Mouse (Mus musculus): Measurements from ENCODE around the gene D17H6S53E. TPM values are rescaled to one million over a fixed set of nuclear protein-coding genes. Genes with fewer than 3 reads are reported as not detected.

D17H6S53E gene
- polyA plus RNA-seq, 1 experiment from 2014 or later = 4.4 TPM

DNA sequence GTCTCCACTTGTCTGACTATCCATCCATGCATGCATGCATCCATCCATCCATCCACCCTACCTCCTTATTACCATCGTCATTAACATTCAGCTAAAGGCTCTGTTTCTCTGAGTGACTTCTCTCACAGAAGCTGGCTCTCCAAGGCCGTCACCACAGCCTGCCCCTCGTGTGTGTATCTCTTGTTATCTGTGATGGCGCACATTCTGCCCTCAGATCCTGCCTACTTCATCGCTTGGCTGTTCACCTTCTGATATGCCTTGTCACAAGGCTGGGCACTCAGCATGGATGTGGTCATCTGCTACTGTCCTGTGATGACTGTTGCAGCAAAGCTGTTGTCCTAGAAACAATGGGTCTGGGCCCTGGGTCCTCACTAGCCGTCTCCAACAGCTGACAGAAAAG lies 21.4 kb upstream of the D17H6S53E start:
- H3K9me3 ChIP-seq (ENCODE audit: low read length) = no peaks in the 10 kb centered on the region
- H3K4me2 ChIP-seq (ENCODE audit: low read depth, low read length) = peak overlapping the region; percentile 42; the same call in 1 of the 2 replicates
- H3K4me3 ChIP-seq (ENCODE audit: low read depth, low read length) = no peak overlapping the region
- peaks cover 25% of the 10 kb centered on the region for H3K36me3 ChIP-seq (replicated peaks; ENCODE audit: insufficient read depth, low read length)
- DNase-seq (no peak), ATAC-seq (peak; percentile 85)
- peak overlapping the region; percentile 48 for H3K27ac ChIP-seq (ENCODE audit: low read depth)
- H3K27me3 ChIP-seq (ENCODE audit: insufficient read depth, low read length) = no peaks in the 10 kb centered on the region
- H3K4me1 ChIP-seq (ENCODE audit: insufficient read depth) = peaks cover 38% of the 10 kb centered on the region
- WGBS (ENCODE audit: insufficient replicate concordance) = 52% methylated on average over 6 of the region's 6 CpGs
- no peak for TF ChIP-seq CTCF (IDR thresholded peaks at IDR 0.05; ENCODE audit: low read depth)
- TF ChIP-seq EP300 (IDR thresholded peaks at IDR 0.05; ENCODE audit: low read depth) = peak; percentile 93
- no peak overlapping the region; the same call in 1 of the 2 replicates for H3K9ac ChIP-seq (replicated peaks)

DNA sequence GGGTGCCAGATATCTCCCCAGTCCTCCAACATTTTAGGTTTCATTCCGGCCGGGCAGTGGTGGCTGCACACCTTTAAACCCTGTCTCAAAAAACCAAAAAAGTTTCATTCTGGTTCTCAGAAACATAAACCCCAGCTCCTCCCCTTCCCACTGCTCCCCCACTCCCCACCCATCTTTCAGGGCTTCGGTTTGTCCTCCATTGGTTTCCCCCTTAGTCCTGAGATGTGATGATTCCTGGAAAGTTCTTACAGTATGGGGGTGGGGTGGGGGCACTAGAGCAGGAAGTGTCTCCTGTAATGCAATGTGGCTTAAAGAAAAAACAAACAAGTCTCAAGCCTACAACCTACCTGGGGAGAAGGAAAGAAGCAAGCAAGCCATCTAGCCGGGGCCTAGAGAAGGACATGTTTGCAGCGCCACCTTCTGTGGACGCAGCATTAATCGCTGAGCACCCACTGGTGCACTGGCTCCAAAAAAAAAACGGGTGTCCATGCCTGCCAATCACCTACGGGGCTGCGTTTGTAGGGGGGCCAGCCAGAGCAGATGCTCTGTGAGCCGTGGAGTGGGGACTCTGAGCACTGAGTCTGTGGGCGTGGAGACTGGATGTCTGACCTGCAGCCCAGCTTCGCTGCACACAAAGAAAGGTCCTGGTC lies 20.3 kb upstream of the D17H6S53E start:
- WGBS (ENCODE audit: insufficient replicate concordance) = 24% methylated on average over 13 of the region's 13 CpGs
- ATAC-seq (no peak), DNase-seq (peak; percentile 53)
- H3K4me1 ChIP-seq (ENCODE audit: insufficient read depth) = peaks cover 38% of the 10 kb centered on the region
- H3K9ac ChIP-seq (replicated peaks) = no peak overlapping the region
- H3K27me3 ChIP-seq (ENCODE audit: insufficient read depth, low read length) = no peaks in the 10 kb centered on the region
- H3K4me3 ChIP-seq (ENCODE audit: low read depth, low read length) = no peak overlapping the region
- H3K27ac ChIP-seq (ENCODE audit: low read depth) = peak overlapping the region; percentile 48; the same call in 1 of the 2 replicates
- no peaks in the 10 kb centered on the region for H3K9me3 ChIP-seq (ENCODE audit: low read length)
- TF ChIP-seq EP300 (IDR thresholded peaks at IDR 0.05; ENCODE audit: low read depth) = no peak
- peak; percentile 79 for TF ChIP-seq CTCF (IDR thresholded peaks at IDR 0.05; ENCODE audit: low read depth)
- H3K4me2 ChIP-seq (ENCODE audit: low read depth, low read length) = peak overlapping the region; percentile 40; the same call in 1 of the 2 replicates
- peaks cover 17% of the 10 kb centered on the region for H3K36me3 ChIP-seq (replicated peaks; ENCODE audit: insufficient read depth, low read length)

DNA sequence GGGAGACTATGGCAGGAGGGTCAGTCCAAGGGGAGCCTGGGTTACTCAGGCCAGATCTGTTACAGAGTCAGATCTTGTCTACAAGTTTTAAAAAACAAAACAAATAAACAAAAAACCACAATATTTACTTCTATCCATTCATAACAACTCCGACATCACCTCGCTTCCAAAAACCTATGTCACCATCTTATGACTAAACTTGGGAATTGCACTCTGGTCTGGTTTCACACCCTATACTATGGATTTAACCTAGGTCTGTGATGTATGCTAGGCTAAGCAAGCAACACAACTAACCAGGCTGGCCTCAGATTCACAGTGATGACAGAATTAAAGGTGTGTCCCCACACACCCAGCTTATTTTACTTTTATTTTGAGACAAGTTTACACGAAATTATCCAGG lies 19.7 kb upstream of the D17H6S53E start:
- 65% methylated on average over 3 of the region's 3 CpGs for WGBS (ENCODE audit: insufficient replicate concordance)
- Histone ChIP-seq H3K36me3 (replicated peaks; ENCODE audit: insufficient read depth, low read length) (peaks cover 10% of the 10 kb centered on the region), H3K4me2 (ENCODE audit: low read depth, low read length) (no peak overlapping the region), H3K4me3 (ENCODE audit: low read depth, low read length) (no peak overlapping the region), H3K4me1 (ENCODE audit: insufficient read depth) (peaks cover 38% of the 10 kb centered on the region), H3K27ac (ENCODE audit: low read depth) (no peak overlapping the region), H3K27me3 (ENCODE audit: insufficient read depth, low read length) (no peaks in the 10 kb centered on the region), H3K9me3 (ENCODE audit: low read length) (no peaks in the 10 kb centered on the region), H3K9ac (replicated peaks) (no peak overlapping the region)
- DNase-seq (no peak), ATAC-seq (no peak)
- TF ChIP-seq CTCF (IDR thresholded peaks at IDR 0.05; ENCODE audit: low read depth) (no peak), EP300 (IDR thresholded peaks at IDR 0.05; ENCODE audit: low read depth) (no peak)

DNA sequence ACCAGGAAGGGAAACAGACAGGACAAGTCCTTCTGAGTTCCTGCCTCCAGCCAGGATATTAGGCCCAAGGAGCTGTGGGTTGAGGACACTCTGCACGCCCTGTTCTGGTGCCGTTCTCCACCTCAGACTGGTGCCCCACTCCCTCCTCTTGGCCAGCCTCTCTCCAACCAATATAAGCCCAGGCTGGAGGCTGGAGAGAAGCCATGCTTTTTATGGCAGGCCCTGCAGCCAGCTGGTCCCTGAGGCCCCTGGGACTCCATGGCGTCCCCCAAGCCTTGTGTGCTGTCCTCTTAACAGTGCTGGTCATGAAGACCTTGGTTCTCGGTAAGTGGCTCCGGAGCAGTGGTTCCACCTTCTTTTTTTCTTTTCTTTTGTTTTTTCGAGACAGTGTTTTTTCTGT lies 18.1 kb upstream of the D17H6S53E start, which contains the start of gene Ly6g5c:
Gene Ly6g5c (plus strand): TSS at position 183 of the 400 bp plus-strand sequence.
- no peaks in the 10 kb centered on the region for H3K9me3 ChIP-seq (ENCODE audit: low read length)
- no peak within 1 kb of the TSS for H3K9ac ChIP-seq (replicated peaks)
- H3K4me1 ChIP-seq (ENCODE audit: insufficient read depth) = peaks cover 28% of the 10 kb centered on the region
- WGBS (ENCODE audit: insufficient replicate concordance) = 80% methylated on average over 6 of the region's 6 CpGs
- no peak for ATAC-seq
- H3K4me2 ChIP-seq (ENCODE audit: low read depth, low read length) = no peak within 1 kb of the TSS
- no peak for DNase-seq
- no peak within 1 kb of the TSS for H3K27ac ChIP-seq (ENCODE audit: low read depth)
- H3K27me3 ChIP-seq (ENCODE audit: insufficient read depth, low read length) = no peaks in the 10 kb centered on the region
- H3K4me3 ChIP-seq (ENCODE audit: low read depth, low read length) = no peak within 1 kb of the TSS
- TF ChIP-seq EP300 (IDR thresholded peaks at IDR 0.05; ENCODE audit: low read depth) (no peak), CTCF (IDR thresholded peaks at IDR 0.05; ENCODE audit: low read depth) (no peak)
- no peaks in the 10 kb centered on the region for H3K36me3 ChIP-seq (replicated peaks; ENCODE audit: insufficient read depth, low read length)

DNA sequence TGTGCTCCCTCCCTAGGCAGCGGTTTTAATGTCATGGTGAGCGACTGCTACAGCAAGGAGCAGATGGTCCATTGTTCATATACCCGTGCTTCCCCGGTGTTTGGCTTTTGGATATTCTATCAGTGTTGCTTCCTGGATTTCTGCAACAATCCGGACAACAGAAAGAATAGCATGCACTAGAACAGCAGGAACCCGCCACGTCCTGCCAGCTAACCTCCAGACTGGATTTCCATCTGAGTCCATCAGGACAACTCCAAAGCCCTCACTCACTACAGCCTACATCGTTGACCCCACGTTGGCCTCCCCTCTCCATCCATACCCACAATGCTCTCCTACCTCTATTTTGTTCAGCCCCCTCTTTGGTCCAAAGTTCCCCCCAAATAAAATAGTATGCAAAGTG lies 14.4 kb upstream of the D17H6S53E start:
- Histone ChIP-seq H3K4me1 (ENCODE audit: insufficient read depth) (no peaks in the 10 kb centered on the region), H3K9me3 (ENCODE audit: low read length) (no peaks in the 10 kb centered on the region), H3K27ac (ENCODE audit: low read depth) (no peak overlapping the region), H3K4me2 (ENCODE audit: low read depth, low read length) (no peak overlapping the region), H3K36me3 (replicated peaks; ENCODE audit: insufficient read depth, low read length) (peaks cover 15% of the 10 kb centered on the region; the same call in 1 of the 2 replicates), H3K27me3 (ENCODE audit: insufficient read depth, low read length) (no peaks in the 10 kb centered on the region), H3K9ac (replicated peaks) (no peak overlapping the region), H3K4me3 (ENCODE audit: low read depth, low read length) (no peak overlapping the region)
- TF ChIP-seq EP300 (IDR thresholded peaks at IDR 0.05; ENCODE audit: low read depth) (no peak), CTCF (IDR thresholded peaks at IDR 0.05; ENCODE audit: low read depth) (no peak)
- WGBS (ENCODE audit: insufficient replicate concordance) = 63% methylated on average over 9 of the region's 9 CpGs
- ATAC-seq (no peak), DNase-seq (no peak)

DNA sequence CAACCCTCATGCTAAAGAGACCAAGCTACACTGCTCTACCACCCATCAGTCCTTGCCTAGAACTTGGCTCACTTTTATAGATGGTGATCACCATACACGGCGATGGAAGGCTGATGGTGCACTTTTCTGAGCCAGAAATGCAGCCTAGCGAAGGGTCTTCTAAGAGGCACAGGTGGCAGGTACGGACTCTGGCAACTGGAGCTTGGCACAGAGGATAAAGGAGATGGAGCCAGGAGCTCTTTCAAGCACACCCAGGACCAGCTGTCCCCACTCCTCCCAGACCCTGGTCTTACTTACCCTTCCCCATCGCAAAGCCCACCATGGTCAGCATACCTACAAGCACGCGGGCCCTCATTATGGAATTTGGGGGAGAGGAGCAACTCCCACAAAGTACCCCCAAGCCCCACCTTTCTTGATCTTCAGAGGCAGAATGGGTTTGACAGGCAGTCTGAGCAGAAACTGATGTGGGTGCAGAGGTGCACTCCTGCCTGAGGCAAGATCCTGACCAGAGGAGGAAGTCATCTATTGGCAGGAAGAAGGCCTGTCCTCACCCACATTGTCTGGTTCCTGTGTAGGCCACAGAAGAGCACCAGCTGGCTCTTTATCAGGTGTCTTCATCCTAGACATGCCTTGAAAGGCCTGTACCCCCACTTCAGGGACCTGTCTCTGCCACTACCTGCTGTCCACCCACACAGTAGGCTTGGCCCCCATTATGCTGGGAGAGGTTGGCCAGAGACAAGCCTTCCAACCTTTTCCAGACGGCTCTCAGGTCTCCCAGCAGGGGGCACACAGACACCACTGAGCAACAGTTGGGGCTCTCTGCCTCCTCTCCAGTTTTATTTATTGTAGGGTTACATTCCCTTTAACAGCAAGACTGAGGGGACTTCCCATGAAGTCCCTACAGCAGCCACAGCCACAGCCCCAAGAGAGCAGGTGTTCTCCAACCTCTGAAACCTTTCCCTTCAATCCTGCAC lies 10.8 kb upstream of the D17H6S53E start, which contains the start of gene Ly6g5b:
Gene Ly6g5b (minus strand): TSS at position 383 of the 974 bp plus-strand sequence.
- WGBS (ENCODE audit: insufficient replicate concordance) = 75% methylated on average over 8 of the region's 8 CpGs
- no peak; the same call in 1 of the 2 replicates for ATAC-seq
- no peak within 1 kb of the TSS for H3K9ac ChIP-seq (replicated peaks)
- no peaks in the 10 kb centered on the region for H3K9me3 ChIP-seq (ENCODE audit: low read length)
- H3K4me3 ChIP-seq (ENCODE audit: low read depth, low read length) = no peak within 1 kb of the TSS
- H3K27ac ChIP-seq (ENCODE audit: low read depth) = no peak within 1 kb of the TSS
- H3K4me1 ChIP-seq (ENCODE audit: insufficient read depth) = 0 out of 2 replicates have a peak, but pooled peaks cover 3% of the 10 kb centered on the region
- no peak within 1 kb of the TSS for H3K4me2 ChIP-seq (ENCODE audit: low read depth, low read length)
- TF ChIP-seq CTCF (IDR thresholded peaks at IDR 0.05; ENCODE audit: low read depth) (peak; percentile 75), EP300 (IDR thresholded peaks at IDR 0.05; ENCODE audit: low read depth) (no peak)
- H3K27me3 ChIP-seq (ENCODE audit: insufficient read depth, low read length) = no peaks in the 10 kb centered on the region
- DNase-seq = peak; percentile 63
- H3K36me3 ChIP-seq (replicated peaks; ENCODE audit: insufficient read depth, low read length) = peaks cover 32% of the 10 kb centered on the region

Measured in liver, postnatal 0 days (tissue).